Mouse (Mus musculus) erythroblast, embryonic 14.5 days (primary cell): Measurements from ENCODE around the gene Arhgef3. TPM values are rescaled to one million over a fixed set of nuclear protein-coding genes. Genes with fewer than 3 reads are reported as not detected.
"Not testable (repeated sequence)": the region's sequence is repeated elsewhere in the genome, so short reads cannot be mapped to it uniquely, and the experiment has no call there.

Source experiments
- H3K27me3 ChIP-seq: 2 replicates; pipeline ENCODE4 v1.6.1; 2012; ENCODE audit warnings: inconsistent platforms; ENCODE audit not compliant: control insufficient read depth
- H3K36me3 ChIP-seq: 2 replicates; pipeline ENCODE4 v1.6.1; 2012; ENCODE audit warnings: mild to moderate bottlenecking, inconsistent platforms; ENCODE audit not compliant: control insufficient read depth
- H3K4me1 ChIP-seq: 2 replicates; pipeline ENCODE4 v1.6.1; 2012; ENCODE audit warnings: inconsistent platforms; ENCODE audit not compliant: control insufficient read depth
- H3K4me3 ChIP-seq: replicated peaks from 2 replicates; pipeline ENCODE3; 2012; ENCODE audit warnings: moderate library complexity, mild to moderate bottlenecking, inconsistent platforms
- H3K9me3 ChIP-seq: 2 replicates; pipeline ENCODE4 v1.6.1; 2012; ENCODE audit warnings: low read length, inconsistent platforms, mixed read lengths; ENCODE audit not compliant: control insufficient read depth
- GATA1 ChIP-seq: IDR thresholded peaks from 2 replicates; pipeline ENCODE4 v1.6.1; 2012; ENCODE audit warnings: low read length, inconsistent platforms, mixed read lengths
- TAL1 ChIP-seq: IDR thresholded peaks from 3 replicates; pipeline ENCODE4 v1.6.1; 2012; ENCODE audit warnings: low read length, inconsistent platforms, mixed read lengths
- polyA plus RNA-seq: library from polyadenylated mRNA; stranded (reverse); fragments of >175 nt; gene quantifications from 2 replicates; pipeline ENCODE4 v1.2.3, GENCODE M21; 2012

Gene Arhgef3
- polyA plus RNA-seq, 1 experiment, result 0.01 TPM

DNA sequence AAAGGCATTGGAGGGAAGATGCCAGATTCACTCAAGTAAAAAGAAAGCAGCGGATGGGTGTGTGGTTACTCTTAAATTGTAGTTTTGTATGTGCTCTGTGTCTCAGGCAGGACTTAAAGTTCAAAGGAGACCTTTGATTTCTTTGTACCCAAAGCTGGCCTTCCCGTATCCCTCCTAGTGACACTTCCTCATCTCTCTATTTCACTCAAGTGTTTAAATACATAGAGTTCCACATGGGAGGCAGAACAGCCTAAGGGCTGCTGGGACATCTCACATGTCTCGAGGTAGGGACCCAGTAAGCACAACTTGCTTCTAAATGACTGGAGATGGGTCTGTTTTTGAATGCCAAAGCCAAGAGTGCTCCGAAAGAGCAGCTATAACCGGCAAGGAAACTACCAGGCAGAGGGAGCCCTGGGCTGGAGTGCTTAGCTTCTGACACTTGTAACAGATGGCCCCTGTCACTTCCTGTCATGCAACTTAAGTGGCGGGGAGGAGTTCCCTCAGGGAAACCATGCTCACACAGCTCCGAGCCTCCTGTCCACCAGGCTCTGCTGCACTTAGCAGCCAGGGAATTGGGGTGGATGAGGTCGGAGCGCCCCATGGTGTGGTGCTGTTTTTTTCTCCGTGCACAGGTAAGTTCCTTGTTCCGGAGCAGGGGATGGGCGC lies 123.0 kb downstream of the Arhgef3 start:
- Histone ChIP-seq H3K4me1 (no peaks in the 10 kb centered on the region), H3K9me3 (no peaks in the 10 kb centered on the region), H3K4me3 (no peak overlapping the region), H3K36me3 (no peaks in the 10 kb centered on the region), H3K27me3 (no peaks in the 10 kb centered on the region)
- TF ChIP-seq TAL1 (no peak), GATA1 (no peak)

DNA sequence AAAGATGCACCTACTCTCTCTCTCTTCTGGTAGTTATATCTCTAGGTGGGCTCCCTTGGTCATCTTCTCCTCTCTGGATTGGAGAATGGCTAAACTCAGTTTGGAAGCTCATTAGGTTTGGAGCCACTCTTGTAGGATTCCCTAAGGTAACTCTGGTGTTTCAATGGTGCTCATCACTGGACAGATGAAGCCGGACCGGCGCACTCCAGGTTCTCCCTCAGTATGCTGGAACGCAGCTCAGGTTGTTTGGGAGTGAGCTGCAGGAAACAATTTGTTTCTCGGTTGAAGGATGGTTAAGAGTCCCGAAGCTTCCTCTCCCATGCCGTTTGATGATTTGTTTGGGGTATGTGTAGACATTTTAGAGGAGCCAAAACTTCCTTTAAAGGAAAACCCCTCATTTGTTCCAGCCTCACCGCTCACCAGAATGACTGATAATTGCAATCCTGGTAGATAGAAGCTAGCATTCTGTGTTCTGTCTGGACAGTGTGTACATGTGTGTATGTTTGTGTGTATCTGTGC lies 124.0 kb downstream of the Arhgef3 start:
- Histone ChIP-seq H3K9me3 (no peaks in the 10 kb centered on the region), H3K4me1 (no peaks in the 10 kb centered on the region), H3K4me3 (no peak overlapping the region), H3K27me3 (no peaks in the 10 kb centered on the region), H3K36me3 (no peaks in the 10 kb centered on the region)
- no peak for TF ChIP-seq GATA1
- no peak for TF ChIP-seq TAL1

DNA sequence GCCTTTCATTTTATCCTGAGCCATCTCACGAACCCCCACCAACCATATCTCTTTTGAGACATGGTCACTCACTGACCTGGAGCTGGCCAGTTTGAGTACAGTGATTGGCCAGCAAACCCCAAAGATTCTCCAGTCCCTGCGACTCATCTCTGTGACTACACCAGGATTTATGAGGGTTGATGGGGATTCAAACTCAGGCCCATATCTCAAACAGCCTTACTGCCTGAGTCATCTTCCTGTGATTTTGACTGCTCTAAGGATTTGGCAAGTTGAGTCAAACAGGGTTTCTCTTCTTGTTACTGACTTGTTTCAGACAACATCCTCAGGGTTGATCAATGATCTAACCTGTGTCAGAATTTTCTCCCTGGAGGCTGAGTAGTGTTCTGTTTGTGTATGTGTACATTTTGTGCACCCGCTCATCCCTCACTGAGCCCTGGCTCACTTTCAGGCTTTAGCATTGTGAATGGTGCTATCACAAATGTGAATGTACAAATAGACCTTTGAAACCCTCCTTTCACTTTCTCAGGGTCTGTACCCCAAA lies 124.9 kb downstream of the Arhgef3 start:
- TF ChIP-seq GATA1 (no peak), TAL1 (no peak)
- Histone ChIP-seq H3K9me3 (no peaks in the 10 kb centered on the region), H3K4me3 (no peak overlapping the region), H3K36me3 (no peaks in the 10 kb centered on the region), H3K27me3 (no peaks in the 10 kb centered on the region), H3K4me1 (no peaks in the 10 kb centered on the region)

DNA sequence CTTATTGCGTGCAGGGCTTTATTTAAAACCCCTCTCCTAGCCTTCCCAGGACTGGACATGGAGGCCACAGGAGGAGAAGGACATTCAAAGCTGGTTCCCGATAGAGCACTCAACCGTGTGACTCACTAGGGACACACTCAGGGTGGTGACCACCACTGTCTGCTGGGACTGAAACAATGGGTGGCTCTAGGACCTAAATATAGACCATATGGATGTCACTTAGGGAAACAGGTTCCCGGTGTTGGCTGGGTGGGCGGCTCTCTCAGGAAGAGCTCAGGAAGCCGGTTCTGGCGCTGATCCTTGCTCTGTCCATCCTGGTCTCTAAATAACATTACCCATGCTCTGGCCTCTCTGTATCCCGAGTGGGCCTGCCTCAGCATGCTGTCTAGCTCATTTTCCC lies 127.6 kb downstream of the Arhgef3 start:
- Histone ChIP-seq H3K36me3 (no peaks in the 10 kb centered on the region), H3K9me3 (no peaks in the 10 kb centered on the region), H3K4me1 (no peaks in the 10 kb centered on the region), H3K27me3 (no peaks in the 10 kb centered on the region), H3K4me3 (no peak overlapping the region)
- TF ChIP-seq TAL1, result no peak
- TF ChIP-seq GATA1, result no peak

DNA sequence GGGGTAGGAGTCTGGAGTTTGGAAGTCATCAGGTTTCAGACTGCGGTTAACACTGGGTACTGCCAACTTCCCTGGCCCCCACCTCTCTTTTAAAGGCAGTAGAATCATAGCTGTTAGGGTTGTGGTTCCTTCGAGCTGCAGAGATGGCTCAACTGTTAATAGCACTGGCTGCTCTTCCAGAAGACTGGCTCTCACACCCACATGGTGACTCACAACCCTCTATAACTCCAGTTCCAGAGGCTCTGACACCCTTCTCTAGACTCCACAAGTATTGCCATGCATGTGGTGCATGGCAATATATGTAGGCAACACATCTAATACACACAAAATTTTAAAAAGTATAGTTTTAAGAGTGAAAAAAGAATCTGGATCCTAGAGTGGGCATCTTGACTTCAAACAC lies 128.1 kb downstream of the Arhgef3 start:
- Histone ChIP-seq H3K36me3 (no peaks in the 10 kb centered on the region), H3K4me3 (no peak overlapping the region), H3K9me3 (no peaks in the 10 kb centered on the region), H3K27me3 (no peaks in the 10 kb centered on the region), H3K4me1 (no peaks in the 10 kb centered on the region)
- no peak for TF ChIP-seq GATA1
- no peak for TF ChIP-seq TAL1

DNA sequence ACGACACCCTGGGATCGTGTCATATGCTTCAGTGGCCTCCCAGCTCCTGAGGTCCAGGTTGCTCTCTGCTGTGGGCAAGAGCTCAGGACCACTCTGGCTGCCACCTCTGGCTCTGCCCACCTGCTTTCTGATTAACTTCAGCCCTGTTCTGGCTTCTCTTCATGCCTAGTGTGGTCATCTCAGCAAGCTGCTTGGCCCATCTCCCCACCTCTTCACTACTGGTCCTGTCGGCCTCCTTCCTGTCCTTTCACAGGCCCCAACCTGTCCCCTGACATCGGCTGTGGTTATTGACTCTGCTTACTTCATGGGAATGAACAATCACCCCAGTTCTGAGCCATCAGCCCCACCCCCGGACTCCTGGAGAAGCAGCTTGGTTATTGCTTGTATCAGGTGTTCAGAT lies 128.9 kb downstream of the Arhgef3 start:
- no peak for TF ChIP-seq GATA1
- no peak for TF ChIP-seq TAL1
- H3K9me3 ChIP-seq, result no peaks in the 10 kb centered on the region
- no peaks in the 10 kb centered on the region for H3K27me3 ChIP-seq
- H3K4me3 ChIP-seq, result no peak overlapping the region
- no peaks in the 10 kb centered on the region for H3K4me1 ChIP-seq
- no peaks in the 10 kb centered on the region for H3K36me3 ChIP-seq

DNA sequence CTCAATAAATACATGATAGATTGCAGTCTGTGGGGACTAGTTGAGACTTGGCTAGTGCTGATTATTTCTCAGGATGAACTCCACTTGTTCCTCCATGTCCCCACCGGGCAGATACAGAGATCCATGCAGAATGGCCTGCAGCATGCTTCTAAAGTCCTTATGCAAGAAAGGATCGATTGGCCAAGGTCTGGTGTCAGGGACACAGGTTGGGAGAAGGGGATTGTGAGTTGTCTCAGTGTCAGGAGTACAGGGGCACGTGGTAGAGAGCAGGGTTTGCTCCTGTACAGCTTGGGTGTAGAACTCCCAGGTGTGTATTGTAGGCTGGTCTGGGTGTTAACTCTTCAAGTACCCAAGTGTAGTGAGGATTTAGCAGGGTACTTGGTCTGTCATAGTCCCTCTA lies 130.2 kb downstream of the Arhgef3 start:
- H3K9me3 ChIP-seq, result no peaks in the 10 kb centered on the region
- no peaks in the 10 kb centered on the region for H3K27me3 ChIP-seq
- H3K4me3 ChIP-seq, result no peak overlapping the region
- no peaks in the 10 kb centered on the region for H3K4me1 ChIP-seq
- H3K36me3 ChIP-seq, result no peaks in the 10 kb centered on the region
- no peak for TF ChIP-seq GATA1
- TF ChIP-seq TAL1, result no peak

DNA sequence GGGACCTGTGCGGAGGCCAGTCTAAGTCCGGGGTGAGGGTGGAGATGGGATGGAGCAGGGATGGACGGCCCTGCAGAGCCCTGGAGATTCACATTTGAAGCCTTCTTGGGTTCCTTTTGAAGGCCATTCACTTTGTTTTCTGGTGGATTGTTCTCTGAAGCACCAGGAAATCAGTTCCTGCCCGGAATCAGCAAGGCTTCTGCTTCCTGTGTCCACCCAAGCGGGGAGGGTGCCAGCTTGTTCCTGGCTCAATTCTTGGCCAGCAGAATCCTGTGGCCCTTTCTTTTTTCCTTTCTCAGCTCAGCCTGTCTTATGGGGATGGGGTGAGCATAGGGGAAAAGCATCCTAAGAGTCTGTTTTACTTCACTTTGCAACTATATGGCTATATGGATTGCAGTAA lies 131.7 kb downstream of the Arhgef3 start:
- H3K27me3 ChIP-seq, result no peaks in the 10 kb centered on the region
- no peaks in the 10 kb centered on the region for H3K36me3 ChIP-seq
- H3K9me3 ChIP-seq, result no peaks in the 10 kb centered on the region
- H3K4me1 ChIP-seq, result no peaks in the 10 kb centered on the region
- TF ChIP-seq TAL1, result no peak
- no peak for TF ChIP-seq GATA1
- H3K4me3 ChIP-seq, result no peak overlapping the region

DNA sequence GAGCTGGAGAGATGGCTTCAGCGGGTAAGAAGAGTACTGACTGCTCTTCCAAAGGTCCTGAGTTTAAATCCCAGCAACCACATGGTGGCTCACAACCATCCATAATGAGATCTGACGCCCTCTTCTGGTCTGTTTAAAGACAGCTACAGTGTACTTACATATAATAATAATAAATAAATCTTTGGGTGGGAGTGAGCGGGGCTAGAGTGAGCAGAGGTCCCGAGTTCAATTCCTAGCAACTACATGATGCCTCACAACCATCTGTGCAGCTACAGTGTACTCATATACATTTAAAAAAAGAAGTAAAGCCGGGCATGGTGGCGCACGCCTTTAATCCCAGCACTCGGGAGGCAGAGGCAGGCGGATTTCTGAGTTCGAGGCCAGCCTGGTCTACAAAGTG lies 132.2 kb downstream of the Arhgef3 start:
- H3K36me3 ChIP-seq, H3K4me1 ChIP-seq, H3K27me3 ChIP-seq, H3K9me3 ChIP-seq, H3K4me3 ChIP-seq: not testable (repeated sequence)

DNA sequence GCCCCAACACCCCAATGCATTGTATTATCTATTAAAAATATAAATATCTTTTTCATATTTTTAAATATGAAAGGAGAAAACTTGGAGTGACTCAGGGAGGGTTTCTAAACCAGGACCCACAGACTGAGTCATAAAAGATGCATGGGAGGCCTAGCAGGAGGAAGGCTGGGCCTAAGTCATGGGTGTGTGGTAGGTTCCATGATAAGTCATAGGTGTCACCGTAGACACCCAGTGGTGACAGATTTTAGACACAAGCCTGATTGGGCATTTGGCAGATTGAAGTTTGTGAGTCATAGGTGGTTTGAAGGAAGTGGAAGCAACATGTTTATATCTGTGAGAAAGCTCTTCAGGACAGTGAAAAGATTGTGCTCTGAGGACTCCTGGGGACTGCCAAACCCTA lies 134.4 kb downstream of the Arhgef3 start:
- Histone ChIP-seq H3K9me3 (no peaks in the 10 kb centered on the region), H3K27me3 (no peaks in the 10 kb centered on the region), H3K4me1 (no peaks in the 10 kb centered on the region), H3K4me3 (no peak overlapping the region), H3K36me3 (no peaks in the 10 kb centered on the region)
- TF ChIP-seq TAL1 (no peak), GATA1 (no peak)
